Mouse (Mus musculus): ENCODE measurements at regions not wholly inside any gene's neighbourhood (a gene's known extent, or its start where the extent isn't known, plus 50 kb on each side); places are given as distances from the start of the nearest gene placed in this dataset.

- TF ChIP-seq CTCF (IDR thresholded peaks at IDR 0.05; ENCODE audit: low read depth) = no peak
- TF ChIP-seq EP300 (IDR thresholded peaks at IDR 0.05; ENCODE audit: low read depth) = no peak
Observed at GRCm38 (mm10) chr9:41741500-41741899, 382.6 kb downstream of the Sorl1 start.
